Mouse (Mus musculus): ENCODE measurements around the gene Csmd2. TPM values are rescaled to one million over a fixed set of nuclear protein-coding genes. Genes with fewer than 3 reads are reported as not detected.

The Csmd2 gene
- polyA plus RNA-seq, 1 experiment from 2014 or later = 0.15 TPM

DNA sequence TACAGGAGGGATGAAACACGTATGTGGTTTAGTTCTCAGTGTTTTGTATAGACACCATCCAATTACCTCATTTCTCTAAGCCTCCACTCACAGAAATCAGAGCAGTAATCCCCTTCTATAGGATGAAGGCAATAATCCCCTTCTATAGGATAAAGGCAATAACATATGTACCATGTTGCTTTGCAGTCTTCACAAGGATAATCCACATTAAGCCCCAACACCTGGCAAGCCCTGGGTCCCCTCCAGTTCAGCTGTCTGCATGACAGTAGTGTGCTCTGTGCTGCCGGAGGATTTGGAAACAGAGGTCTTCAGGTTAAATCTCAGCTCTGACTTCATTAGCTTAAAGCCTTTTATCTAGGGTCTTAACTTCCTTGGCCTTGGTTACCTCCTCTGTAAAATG is 391.3 kb downstream of the Csmd2 start:
- H3K4me1 ChIP-seq (replicated peaks) = no peaks in the 10 kb centered on the region
- 77% methylated on average over 2 of the region's 2 CpGs for WGBS
- no peaks in the 10 kb centered on the region for H3K27me3 ChIP-seq (replicated peaks)
- H3K9ac ChIP-seq = no peak overlapping the region
- H3K9me3 ChIP-seq = no peaks in the 10 kb centered on the region
- H3K36me3 ChIP-seq = no peaks in the 10 kb centered on the region
- no peak overlapping the region for H3K4me2 ChIP-seq (replicated peaks)
- ATAC-seq = no peak
- H3K4me3 ChIP-seq (replicated peaks) = no peak overlapping the region
- H3K27ac ChIP-seq = no peak overlapping the region

DNA sequence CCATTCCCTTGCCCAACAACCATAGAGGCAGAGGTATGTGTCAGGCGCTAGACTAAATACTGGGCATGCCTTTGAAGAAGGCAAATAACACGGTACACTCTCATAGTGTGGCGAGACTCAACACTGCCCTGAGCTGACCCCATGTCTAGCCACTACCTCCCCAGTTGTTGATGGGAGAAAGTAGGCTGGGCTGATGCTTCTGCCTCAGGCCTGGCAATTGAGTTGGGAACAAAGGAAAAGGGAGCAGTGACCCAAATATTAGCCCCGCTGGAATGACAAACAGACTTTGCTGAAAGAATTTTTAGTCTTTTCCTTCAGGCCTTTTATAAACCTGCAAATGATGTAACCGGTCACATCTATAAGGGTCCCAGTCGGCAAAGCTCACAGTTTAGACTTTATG is 393.7 kb downstream of the Csmd2 start:
- Histone ChIP-seq H3K9me3 (no peaks in the 10 kb centered on the region), H3K4me1 (replicated peaks) (no peaks in the 10 kb centered on the region), H3K27me3 (replicated peaks) (no peaks in the 10 kb centered on the region), H3K4me3 (replicated peaks) (no peak overlapping the region), H3K36me3 (no peaks in the 10 kb centered on the region), H3K4me2 (replicated peaks) (no peak overlapping the region), H3K27ac (no peak overlapping the region), H3K9ac (no peak overlapping the region)
- WGBS = 74% methylated on average over 6 of the region's 6 CpGs
- ATAC-seq = no peak

DNA sequence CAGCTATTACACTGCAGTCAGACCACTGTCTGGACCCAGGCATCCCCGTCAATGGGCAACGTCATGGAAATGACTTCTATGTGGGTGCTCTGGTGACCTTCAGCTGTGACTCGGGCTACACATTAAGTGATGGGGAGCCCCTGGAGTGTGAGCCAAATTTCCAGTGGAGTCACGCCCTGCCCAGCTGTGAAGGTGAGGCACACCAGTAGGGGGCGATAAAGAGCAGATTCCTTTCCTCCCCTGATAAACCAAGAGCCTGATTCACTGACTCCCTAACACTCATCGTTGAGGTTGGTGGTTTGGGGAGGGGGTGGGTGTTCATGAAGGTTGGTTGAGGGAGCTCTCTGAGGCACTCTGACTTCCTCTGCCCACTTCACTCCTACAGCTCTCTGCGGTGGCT is 396.1 kb downstream of the Csmd2 start:
- no peak overlapping the region for H3K9ac ChIP-seq
- 86% methylated on average over 7 of the region's 7 CpGs for WGBS
- no peak for ATAC-seq
- H3K27ac ChIP-seq = no peak overlapping the region
- H3K36me3 ChIP-seq = no peaks in the 10 kb centered on the region
- no peak overlapping the region for H3K4me2 ChIP-seq (replicated peaks)
- no peak overlapping the region for H3K4me3 ChIP-seq (replicated peaks)
- H3K27me3 ChIP-seq (replicated peaks) = no peaks in the 10 kb centered on the region
- H3K9me3 ChIP-seq = no peaks in the 10 kb centered on the region
- H3K4me1 ChIP-seq (replicated peaks) = no peaks in the 10 kb centered on the region

DNA sequence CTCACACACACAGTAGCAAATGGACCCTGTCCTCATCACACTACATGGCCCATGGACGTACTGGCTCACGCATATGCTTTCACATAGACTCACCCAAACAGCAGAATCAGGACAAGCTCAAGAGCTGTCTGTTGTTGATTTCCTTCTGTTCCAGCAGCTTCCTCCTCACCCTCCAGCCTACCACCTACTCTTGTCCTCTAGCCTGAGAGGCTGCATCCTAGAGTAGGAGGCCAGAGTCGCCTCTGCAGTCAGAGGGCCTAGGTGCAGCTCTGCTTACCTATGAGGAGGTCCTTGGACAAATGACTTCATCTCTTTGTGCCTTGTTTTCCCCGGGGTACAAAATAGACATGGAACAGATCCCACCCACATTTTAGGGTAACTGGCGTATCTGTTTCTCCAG is 403.8 kb downstream of the Csmd2 start:
- WGBS = 92% methylated on average over 5 of the region's 5 CpGs
- no peak for ATAC-seq
- H3K9ac ChIP-seq = no peak overlapping the region

GRCm38 (mm10) chr4:128392279-128392678 is 404.6 kb downstream of the Csmd2 start:
- Histone ChIP-seq H3K4me1 (replicated peaks) (no peaks in the 10 kb centered on the region), H3K27me3 (replicated peaks) (no peaks in the 10 kb centered on the region), H3K9me3 (no peaks in the 10 kb centered on the region), H3K9ac (no peak overlapping the region), H3K4me2 (replicated peaks) (no peak overlapping the region), H3K27ac (no peak overlapping the region), H3K4me3 (replicated peaks) (no peak overlapping the region), H3K36me3 (no peaks in the 10 kb centered on the region)
- ATAC-seq = no peak
- whole genome bisulfite sequencing = 42% methylated on average over 3 of the region's 3 CpGs

More for the DNA sequence above, 403.8 kb downstream of the Csmd2 start:
- Histone ChIP-seq H3K4me2 (replicated peaks) (no peak overlapping the region), H3K27me3 (replicated peaks) (no peaks in the 10 kb centered on the region), H3K4me1 (replicated peaks) (no peaks in the 10 kb centered on the region), H3K36me3 (no peaks in the 10 kb centered on the region), H3K9me3 (no peaks in the 10 kb centered on the region), H3K27ac (no peak overlapping the region), H3K4me3 (replicated peaks) (no peak overlapping the region)

DNA sequence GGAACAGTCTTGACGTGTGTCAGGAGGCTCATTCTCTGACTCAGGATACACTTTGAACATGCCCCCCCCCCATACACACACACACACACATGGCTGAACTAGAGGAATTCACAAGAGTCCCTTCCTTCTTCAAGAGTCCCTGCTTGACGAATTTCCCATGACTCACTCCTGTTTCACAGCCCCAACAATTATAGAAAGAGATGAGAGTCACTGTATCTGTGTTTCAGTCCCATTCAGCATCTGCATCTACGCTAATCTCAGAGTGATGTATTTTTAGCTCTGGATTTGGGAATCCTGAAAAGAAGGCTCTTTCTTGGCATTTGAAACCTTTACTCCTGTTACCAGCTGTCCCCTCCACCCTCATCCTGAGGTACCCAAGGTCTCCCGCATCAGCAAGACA is 406.2 kb downstream of the Csmd2 start:
- WGBS = 82% methylated on average over 4 of the region's 4 CpGs
- Histone ChIP-seq H3K9me3 (no peaks in the 10 kb centered on the region), H3K4me1 (replicated peaks) (peaks cover 7% of the 10 kb centered on the region; the same call in 1 of the 2 replicates), H3K4me2 (replicated peaks) (no peak overlapping the region), H3K27me3 (replicated peaks) (no peaks in the 10 kb centered on the region), H3K4me3 (replicated peaks) (no peak overlapping the region), H3K9ac (no peak overlapping the region), H3K36me3 (no peaks in the 10 kb centered on the region), H3K27ac (no peak overlapping the region)
- ATAC-seq = no peak

DNA sequence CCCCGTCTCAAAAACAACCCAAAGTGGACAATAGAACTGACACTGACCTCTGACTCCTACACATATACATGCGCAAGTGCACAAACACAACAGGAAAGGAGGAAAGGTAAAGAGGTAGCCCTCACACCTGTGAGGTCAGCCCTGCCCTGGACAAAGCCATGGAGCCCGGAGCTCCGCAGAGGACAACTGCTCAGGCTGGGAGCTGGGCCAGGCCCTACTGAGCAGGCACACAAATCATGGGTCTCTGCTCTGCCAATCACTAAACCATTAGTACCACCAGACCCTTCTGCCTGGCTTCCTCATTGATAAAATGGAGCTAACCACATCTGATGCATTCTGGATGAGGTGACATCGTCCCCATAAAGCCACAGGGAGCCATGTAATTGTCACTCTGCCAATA is 409.0 kb downstream of the Csmd2 start:
- no peak for ATAC-seq
- peaks cover 8% of the 10 kb centered on the region; the same call in 1 of the 2 replicates for H3K4me1 ChIP-seq (replicated peaks)
- no peak overlapping the region for H3K4me2 ChIP-seq (replicated peaks)
- 93% methylated on average over 5 of the region's 5 CpGs for WGBS
- no peaks in the 10 kb centered on the region for H3K36me3 ChIP-seq
- H3K4me3 ChIP-seq (replicated peaks) = no peak overlapping the region
- no peak overlapping the region for H3K27ac ChIP-seq
- H3K27me3 ChIP-seq (replicated peaks) = no peaks in the 10 kb centered on the region
- no peak overlapping the region for H3K9ac ChIP-seq
- H3K9me3 ChIP-seq = no peaks in the 10 kb centered on the region

DNA sequence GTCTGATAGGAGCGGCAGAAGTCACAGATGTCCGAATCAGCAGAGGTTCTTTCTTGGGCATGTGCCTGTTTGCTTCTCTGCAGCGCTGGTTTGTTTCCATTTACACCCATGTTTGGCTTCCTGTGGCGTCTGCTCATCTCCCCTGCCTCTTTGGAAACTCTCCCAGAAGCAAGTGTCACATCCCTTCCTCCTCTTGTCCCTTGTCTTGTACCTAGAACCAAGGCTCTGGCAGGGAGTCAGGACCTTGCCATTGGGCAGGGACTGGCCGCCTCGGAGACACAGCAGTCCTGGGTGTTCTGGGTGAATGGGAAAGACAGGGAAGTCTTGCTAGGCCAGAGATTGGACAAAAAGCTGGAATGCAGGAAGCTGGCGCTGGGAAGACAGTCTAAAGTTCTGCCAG is 410.1 kb downstream of the Csmd2 start:
- H3K4me3 ChIP-seq (replicated peaks) = no peak overlapping the region
- ATAC-seq = no peak
- no peak overlapping the region for H3K27ac ChIP-seq
- H3K9ac ChIP-seq = no peak overlapping the region
- no peaks in the 10 kb centered on the region for H3K9me3 ChIP-seq
- no peaks in the 10 kb centered on the region for H3K27me3 ChIP-seq (replicated peaks)
- H3K4me1 ChIP-seq (replicated peaks) = peaks cover 8% of the 10 kb centered on the region; the same call in 1 of the 2 replicates
- no peak overlapping the region for H3K4me2 ChIP-seq (replicated peaks)
- WGBS = 53% methylated on average over 7 of the region's 7 CpGs
- H3K36me3 ChIP-seq = no peaks in the 10 kb centered on the region

DNA sequence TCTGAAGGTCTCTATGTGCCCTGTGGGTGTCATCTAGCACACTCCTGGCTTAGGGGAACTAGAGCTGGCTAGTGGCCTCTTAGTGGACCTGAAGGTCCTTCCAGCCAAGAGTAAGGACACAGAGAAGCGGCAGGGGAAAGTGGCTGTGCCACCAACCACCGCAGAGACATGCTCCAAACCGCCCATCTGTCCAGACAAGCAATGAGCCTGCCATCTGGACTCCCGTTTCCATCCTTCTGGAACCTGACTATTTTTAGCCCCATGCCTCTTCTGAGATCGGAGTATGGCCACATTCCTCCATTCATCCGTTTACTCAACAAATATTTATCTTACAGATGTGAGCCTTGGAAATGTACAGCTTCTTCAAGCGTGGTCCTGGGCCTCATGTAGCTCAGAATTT is 411.3 kb downstream of the Csmd2 start:
- no peak overlapping the region for H3K27ac ChIP-seq

DNA sequence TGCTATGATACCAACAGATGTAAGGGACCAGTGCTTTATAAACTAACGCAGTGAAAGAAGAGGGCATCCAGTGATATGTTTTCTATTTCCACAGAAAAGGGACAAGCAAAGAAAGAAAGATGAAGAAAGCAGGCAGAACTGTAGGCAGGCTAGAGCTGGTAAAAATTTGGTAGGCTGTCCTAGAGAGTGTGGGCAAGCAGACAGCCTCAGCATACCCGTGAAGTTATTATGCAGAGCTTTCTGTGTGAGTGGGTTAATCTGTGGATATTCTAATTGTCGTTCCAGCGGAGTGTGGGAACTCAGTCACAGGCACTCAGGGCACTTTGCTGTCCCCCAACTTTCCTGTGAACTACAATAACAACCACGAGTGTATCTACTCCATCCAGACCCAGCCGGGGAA is 412.4 kb downstream of the Csmd2 start:
- Histone ChIP-seq H3K27ac (no peak overlapping the region), H3K9me3 (no peaks in the 10 kb centered on the region), H3K4me3 (replicated peaks) (no peak overlapping the region), H3K9ac (no peak overlapping the region), H3K4me1 (replicated peaks) (peaks cover 8% of the 10 kb centered on the region; the same call in 1 of the 2 replicates), H3K27me3 (replicated peaks) (no peaks in the 10 kb centered on the region), H3K4me2 (replicated peaks) (no peak overlapping the region), H3K36me3 (no peaks in the 10 kb centered on the region)
- no peak for ATAC-seq
- 75% methylated on average over 6 of the region's 6 CpGs for WGBS

More for the DNA sequence above, 411.3 kb downstream of the Csmd2 start:
- Histone ChIP-seq H3K4me2 (replicated peaks) (no peak overlapping the region), H3K36me3 (no peaks in the 10 kb centered on the region), H3K4me3 (replicated peaks) (no peak overlapping the region), H3K27me3 (replicated peaks) (no peaks in the 10 kb centered on the region), H3K4me1 (replicated peaks) (peaks cover 8% of the 10 kb centered on the region; the same call in 1 of the 2 replicates), H3K9me3 (no peaks in the 10 kb centered on the region), H3K9ac (no peak overlapping the region)
- WGBS = 34% methylated on average over 7 of the region's 7 CpGs
- no peak for ATAC-seq

DNA sequence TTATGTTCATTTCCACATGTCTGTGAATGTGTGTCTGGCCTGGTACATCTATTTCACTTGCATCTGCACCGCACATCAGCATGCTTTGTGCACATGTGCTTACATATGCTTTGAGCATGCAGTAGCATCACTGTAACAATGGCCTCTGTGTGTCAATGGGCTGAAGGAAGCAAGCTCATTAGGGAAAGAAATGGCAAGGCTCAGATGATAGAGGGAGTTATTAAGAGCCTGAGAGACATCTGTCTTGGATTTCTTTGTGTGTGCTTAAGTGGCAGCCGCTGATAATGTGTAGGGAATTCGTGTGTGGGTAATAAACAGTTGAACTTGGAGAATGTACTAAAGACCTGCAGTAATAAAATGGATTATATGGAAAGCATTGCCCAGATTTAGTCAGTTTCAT is 413.9 kb downstream of the Csmd2 start:
- ATAC-seq = no peak
- Histone ChIP-seq H3K9me3 (no peaks in the 10 kb centered on the region), H3K27me3 (replicated peaks) (no peaks in the 10 kb centered on the region), H3K27ac (no peak overlapping the region), H3K36me3 (no peaks in the 10 kb centered on the region), H3K4me1 (replicated peaks) (peaks cover 8% of the 10 kb centered on the region; the same call in 1 of the 2 replicates), H3K4me3 (replicated peaks) (no peak overlapping the region), H3K9ac (no peak overlapping the region), H3K4me2 (replicated peaks) (no peak overlapping the region)
- WGBS = 57% methylated on average over 3 of the region's 3 CpGs

GRCm38 (mm10) chr4:128402706-128403105 is 415.0 kb downstream of the Csmd2 start:
- H3K36me3 ChIP-seq = no peaks in the 10 kb centered on the region
- 53% methylated on average over 1 of the region's 1 CpGs for WGBS
- H3K9me3 ChIP-seq = no peaks in the 10 kb centered on the region
- H3K27ac ChIP-seq = no peak overlapping the region
- H3K27me3 ChIP-seq (replicated peaks) = no peaks in the 10 kb centered on the region
- H3K4me3 ChIP-seq (replicated peaks) = no peak overlapping the region
- ATAC-seq = no peak
- peaks cover 10% of the 10 kb centered on the region; the same call in 1 of the 2 replicates for H3K4me1 ChIP-seq (replicated peaks)
- H3K9ac ChIP-seq = no peak overlapping the region
- no peak overlapping the region for H3K4me2 ChIP-seq (replicated peaks)

DNA sequence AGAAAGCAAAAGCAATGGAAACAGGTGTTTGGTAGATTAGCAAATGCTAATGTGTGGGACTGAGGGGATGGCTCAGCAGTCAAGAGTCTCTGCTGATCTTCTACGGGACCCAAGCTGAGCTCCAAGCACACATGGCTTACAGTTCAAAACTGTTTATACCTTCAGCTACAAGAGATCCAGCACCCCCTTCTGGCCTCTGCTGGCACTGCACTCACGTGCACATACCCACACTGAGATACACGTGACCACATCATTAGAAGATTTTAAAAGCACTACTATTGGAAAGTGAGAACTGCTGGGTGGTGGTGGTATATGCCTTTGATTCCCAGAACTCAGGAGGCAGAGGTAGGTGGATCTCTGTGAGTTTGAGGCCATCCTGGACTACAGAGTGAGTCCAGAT is 417.9 kb downstream of the Csmd2 start:
- H3K27ac ChIP-seq = no peak overlapping the region
- no peaks in the 10 kb centered on the region for H3K36me3 ChIP-seq
- no peak overlapping the region for H3K9ac ChIP-seq
- H3K4me1 ChIP-seq (replicated peaks) = 0 out of 2 replicates have a peak, but pooled peaks cover 2% of the 10 kb centered on the region
- no peaks in the 10 kb centered on the region for H3K27me3 ChIP-seq (replicated peaks)
- no peak overlapping the region for H3K4me3 ChIP-seq (replicated peaks)
- H3K4me2 ChIP-seq (replicated peaks) = no peak overlapping the region
- H3K9me3 ChIP-seq = no peaks in the 10 kb centered on the region
- ATAC-seq = no peak
- 94% methylated on average over 3 of the region's 3 CpGs for WGBS

All from intestine, embryonic 15.5 days (tissue).